Mouse (Mus musculus): ENCODE data around the gene Olfr1357. TPM values are rescaled to one million over a fixed set of nuclear protein-coding genes. Genes with fewer than 3 reads are reported as not detected.
"Not testable (repeated sequence)": the region's sequence is repeated elsewhere in the genome, so short reads cannot be mapped to it uniquely, and the experiment has no call there.

The Olfr1357 gene
- total RNA-seq (2021), result not detected
- long read RNA-seq, result 0 reads

DNA sequence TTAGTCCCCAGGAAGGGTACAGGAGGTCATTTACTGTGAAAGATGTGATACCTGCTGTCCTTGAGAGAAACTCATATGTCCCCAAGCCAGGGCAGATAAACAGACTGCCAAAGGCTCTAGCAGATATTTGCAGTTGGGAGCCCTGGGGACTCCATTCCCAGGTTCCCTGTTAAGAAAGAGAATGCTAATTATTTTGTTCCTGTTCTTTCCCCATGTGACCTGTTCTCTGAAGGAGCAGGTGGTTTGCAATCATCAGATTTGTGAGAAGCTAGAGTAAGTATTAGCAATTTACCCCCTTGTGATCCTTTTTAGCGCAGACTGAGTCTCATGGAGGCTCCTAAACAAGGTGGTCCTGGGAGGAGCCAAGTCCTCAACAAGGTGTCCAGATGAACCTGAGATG, at the start of gene Olfr1357:
Gene Olfr1357, minus strand, starts transcription at position 101 of the 400 bp plus-strand sequence.
- DNase-seq (ENCODE audit: low spot score in 2 of 2), result no peak

DNA sequence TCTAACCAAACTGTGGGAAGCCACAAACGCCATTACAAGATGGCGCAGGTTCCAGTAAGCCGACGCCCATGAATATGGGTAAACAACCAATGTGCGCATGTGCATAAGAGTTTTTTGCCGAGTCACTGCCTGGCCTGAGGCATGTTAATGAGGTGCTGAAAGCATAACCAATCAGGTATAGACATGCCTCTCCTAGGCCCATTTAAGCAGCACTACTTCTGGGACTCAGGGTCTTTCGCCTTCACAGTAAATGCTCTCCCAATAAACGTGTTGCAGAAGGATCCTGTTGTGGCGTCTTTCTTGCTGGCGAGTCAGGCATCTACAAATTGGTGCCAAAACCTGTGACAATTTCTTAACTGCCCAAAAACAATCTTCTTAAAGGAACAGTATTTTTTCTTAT, 48.8 kb upstream of the Olfr1357 start:
- DNase-seq (ENCODE audit: low spot score in 2 of 2), result not testable (repeated sequence)

DNA sequence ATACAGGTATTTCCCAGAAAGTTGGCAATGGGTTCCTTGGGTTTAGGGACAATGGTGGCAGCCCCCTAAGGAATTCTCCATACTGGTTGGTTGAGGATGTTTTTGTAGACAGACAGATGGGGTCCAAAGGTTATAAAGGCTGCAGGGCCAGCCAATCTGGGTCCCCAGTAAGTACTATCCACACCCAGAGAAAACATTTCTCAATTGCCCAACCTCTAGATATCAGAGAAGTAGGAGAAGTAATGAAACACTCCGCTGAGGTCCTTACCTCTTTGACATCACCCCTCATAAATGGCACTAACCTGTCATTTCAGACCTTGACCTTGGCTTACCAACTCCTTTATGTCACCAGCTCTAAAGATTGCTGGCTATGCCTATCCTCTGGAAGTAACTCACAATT, 46.7 kb upstream of the Olfr1357 start:
- no peak for DNase-seq (ENCODE audit: low spot score in 2 of 2)

DNA sequence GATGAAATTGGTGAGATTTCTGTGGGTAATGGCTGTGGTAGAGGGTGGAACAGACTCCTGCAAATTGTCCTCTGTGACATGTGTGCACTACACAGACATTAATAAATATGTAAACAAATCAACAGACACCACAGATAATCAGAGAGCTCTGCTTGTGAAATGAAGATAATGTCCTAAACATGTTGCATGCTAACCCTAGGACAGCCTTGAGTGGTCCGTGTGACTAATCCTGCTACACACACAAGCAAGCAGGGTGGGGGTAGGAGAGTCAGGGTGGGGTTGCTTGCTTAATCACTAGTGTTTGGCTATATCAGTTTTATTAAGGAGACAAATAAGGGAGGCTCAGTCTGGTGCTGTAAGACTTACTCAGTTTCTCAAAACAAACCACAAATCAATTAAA, 43.3 kb upstream of the Olfr1357 start:
- DNase-seq (ENCODE audit: low spot score in 2 of 2), result no peak

DNA sequence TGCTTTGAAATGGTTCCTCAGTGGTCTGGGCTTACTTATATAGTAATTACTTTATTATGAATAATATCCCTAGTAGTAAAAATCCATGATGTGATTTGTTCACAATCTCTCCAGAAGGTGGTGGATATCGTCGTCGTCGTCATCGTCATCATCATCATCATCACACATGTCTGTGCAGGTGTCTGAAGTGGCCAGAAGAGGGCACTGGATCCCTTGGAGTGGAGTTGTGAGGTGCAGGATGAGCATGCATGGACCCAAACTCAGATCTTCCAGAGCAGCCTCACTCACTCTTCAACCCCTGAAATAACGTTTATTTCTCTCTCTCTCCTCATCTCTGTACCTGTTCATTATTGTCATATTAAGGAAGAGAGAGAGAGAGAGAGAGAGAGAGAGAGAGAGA, 14.4 kb upstream of the Olfr1357 start:
- DNase-seq (ENCODE audit: low spot score in 2 of 2), result peak; percentile 11 to 54

DNA sequence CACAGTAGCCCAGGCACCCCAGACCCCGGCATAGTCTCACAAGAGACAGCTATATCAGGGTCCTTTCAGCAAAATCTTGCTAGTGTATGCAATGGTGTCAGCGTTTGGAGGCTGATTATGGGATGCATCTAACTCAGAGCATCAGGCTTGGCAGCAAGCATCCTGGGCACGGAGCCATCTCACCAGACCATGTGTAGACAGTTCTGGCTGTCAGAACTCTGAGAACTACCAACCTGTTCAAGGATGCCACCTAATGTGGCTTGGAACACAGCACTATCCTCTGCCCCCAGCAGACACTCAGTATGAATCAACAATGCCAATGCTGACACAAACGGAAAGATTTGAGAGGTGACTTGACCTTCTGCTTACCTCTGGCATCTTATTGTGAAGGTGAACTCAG, 12.3 kb upstream of the Olfr1357 start:
- DNase-seq (ENCODE audit: low spot score in 2 of 2), result peak; percentile 38 to 73

DNA sequence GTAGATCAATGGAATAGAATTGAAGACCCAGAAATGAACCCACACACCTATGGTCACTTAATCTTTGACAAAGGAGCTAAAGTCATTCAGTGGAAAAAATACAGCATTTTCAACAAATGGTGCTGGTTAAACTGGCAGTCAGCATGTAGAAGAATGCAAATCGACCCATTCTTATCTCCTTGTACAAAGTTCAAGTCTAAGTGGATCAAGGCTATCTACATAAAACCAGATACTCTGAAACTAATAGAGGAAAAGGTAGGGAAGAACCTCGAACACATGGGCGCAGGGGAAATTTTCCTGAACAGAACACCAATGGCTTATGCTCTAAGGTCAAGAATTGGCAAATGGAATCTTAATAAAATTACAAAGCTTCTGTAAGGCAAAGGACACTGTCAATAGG, 5.3 kb upstream of the Olfr1357 start:
- not testable (repeated sequence) for DNase-seq (ENCODE audit: low spot score in 2 of 2)

DNA sequence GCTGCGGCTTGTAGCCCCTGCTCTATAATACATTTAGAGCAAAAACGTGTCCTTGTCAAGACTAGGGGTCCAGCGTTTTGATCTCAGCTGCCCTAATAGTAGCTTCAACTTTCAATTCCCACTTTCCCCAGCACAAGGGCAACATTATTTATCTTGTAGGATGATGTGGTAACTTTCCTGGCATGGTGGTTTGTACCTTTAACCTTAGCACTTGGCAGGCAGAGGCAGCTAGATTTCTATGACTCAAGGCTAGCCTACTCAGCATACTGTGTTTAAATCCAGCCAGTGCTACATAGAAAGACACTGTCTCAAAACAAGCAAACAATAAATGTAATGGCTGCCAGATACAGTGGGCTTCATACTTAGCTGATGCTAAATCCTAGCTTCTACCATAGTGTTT, 10.3 kb downstream of the Olfr1357 start:
- DNase-seq (ENCODE audit: low spot score in 2 of 2), result no peak

DNA sequence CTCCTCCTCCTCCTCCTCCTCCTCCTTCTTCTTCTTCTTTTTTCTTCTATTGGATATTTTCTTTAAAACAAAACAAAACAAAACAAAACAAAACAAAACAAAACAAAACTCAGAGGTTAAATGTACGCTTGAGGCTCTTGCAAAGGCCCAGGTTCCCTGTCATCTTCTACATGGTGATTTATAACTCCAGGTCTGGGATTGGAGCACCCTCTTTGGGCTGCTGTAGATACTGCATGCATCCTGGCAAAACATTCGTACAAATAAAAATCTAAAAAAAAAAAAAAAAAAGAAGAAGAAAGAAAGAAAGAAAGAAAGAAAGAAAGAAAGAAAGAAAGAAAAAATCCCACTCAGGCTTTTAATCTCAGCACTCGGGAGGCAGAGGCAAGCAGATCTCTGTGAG, 12.8 kb downstream of the Olfr1357 start:
- DNase-seq (ENCODE audit: low spot score in 2 of 2), result peak in 1 of 2 experiments; percentile 64

DNA sequence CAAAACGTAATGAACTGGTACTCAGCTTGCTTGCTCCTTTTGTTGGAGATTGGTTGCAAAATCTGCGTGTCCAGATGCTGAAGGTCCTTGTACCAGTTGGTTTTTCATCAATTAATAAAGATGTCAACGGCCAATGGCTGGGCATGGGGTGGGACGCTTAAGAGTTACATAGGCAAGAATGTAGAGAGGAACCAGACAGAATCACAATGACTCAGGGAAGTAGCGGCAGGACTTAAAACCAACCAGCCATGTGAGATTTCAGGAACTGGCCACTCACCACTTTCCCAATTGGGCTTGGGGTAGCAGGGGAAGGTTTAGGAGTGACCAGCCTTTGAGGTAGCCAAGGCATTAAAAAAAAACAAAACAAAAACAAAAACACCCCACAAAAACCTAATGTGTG, 18.0 kb downstream of the Olfr1357 start:
- no peak for DNase-seq (ENCODE audit: low spot score in 2 of 2)

DNA sequence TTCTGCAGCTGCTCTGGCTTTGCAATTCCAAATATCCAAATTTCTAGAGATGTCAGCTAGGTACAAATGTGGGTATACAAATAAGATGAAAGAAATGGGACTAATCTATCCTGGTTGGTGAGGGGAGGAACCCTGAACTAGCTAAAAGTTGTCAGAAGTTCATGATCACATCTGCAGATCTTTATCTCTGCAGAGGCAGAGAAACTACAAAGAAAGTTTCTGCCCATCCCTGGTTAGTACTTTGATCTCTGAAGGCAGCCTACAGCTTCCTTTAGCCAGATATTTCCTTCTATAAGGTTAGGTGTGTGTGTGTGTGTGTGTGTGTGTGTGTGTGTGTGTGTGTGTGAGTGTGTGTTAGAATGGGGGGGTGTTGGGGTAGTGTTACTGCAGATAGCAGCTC, 23.3 kb downstream of the Olfr1357 start:
- DNase-seq (ENCODE audit: low spot score in 2 of 2), result no peak

DNA sequence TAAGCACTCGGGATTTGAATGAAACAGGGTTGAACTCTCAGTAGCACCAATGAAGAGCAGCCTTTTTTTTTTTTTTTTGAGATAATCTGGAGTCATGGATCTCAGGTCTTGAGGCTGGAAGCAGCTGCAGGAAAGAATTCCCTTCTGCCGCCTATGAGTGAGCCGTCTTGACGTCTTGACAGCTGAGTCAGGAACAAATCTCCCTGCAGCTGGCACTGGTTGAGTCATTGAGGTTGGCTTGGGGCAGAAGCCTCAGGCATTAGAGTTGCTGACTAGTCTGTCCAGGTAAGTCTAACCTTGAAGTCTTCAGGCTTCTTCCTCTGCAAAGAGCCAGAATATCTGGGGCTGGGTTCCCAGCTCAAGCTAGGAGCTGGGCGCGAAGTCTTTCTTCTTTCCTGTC, 23.7 kb downstream of the Olfr1357 start:
- DNase-seq (ENCODE audit: low spot score in 2 of 2), result no peak

DNA sequence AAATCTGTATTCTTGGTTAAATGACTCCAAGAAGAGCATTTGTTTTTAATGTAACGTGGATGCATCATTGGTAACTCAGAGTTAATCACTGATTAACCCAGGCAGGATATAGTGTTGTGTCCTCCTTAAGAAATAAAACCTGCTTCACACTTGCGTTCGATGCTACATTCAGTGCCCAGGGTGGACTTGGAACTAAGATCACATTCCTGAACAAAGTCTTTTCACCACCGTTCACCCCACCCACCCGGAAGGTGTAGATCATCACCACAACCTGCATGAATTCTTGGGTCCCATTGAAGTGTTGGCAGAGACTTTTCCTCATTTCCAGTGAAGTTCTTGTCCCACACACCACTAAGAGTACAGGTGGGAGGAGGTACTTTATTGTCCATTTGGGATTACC, 24.1 kb downstream of the Olfr1357 start:
- DNase-seq (ENCODE audit: low spot score in 2 of 2), result no peak

DNA sequence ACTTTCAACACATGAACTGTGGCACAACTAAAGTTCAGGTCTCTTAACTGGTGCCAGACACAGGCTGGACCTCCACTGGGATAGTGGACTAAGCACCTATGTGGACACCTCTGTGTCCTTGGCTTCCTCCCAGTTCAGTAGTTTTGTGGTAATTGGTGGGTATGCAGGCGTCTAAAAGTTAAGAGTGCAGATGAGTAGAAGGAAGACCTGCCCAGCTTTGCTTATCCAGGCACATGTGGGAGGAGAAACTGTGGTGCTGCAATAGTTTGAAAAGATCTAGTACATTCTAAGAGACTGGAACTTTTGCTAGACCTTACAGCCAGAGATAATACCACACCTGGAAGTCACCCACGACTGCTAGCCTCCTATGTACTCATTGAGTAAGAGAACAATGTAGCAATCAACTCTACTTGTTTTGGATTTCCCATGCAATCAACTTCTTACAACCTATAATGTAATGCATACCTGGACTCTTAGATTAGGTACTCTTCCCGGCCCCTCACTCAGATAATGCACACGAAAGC, 25.0 kb downstream of the Olfr1357 start:
- DNase-seq (ENCODE audit: low spot score in 2 of 2), result no peak

DNA sequence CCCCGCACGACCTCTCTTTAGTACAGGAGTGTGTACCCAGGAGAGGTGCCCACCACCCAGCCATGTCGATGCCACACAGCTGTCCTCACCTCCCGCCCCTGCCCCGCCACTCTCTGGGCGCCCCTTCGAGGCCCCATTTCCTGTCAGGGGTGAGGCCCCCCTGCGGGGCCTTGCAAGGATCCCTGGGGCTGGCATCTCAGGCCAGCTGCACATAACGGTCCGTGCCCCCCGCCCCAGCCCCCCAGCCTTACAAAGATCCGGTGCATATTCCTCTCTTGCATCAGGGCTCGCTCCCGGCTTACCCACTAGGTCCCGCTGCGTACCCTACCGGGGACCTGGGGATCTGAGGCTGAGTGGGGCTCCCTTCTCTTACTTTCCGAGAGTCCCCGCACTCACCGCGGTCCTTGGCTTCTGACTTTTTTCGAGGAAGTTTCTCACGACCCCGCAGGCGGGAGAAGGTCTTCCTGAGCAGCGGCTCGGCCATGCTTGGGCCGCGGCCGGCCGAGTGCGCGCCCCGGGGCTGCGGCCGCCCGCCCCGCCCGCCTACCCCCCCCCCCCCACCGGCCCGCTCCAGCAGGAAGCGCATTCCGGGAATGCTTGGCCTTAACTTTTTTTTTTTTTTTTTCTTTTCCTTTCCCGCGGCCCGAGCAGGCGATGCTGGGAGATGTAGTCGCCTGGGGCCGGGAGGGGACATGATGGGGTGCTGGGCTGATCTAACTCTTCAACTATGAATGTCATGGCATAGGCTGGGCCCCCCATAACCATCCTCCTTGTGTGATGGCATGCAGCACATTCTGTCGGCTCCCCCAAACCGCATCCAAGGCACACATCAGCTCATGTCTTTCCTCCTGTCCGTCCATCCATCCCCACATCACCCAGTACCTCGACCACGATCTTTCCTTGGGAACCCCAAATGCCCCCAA, 26.2 kb downstream of the Olfr1357 start, which contains the start of gene Syde1:
Gene Syde1, minus strand, starts transcription at position 559 of the 923 bp plus-strand sequence.
- no peak for DNase-seq (ENCODE audit: low spot score in 2 of 2)

DNA sequence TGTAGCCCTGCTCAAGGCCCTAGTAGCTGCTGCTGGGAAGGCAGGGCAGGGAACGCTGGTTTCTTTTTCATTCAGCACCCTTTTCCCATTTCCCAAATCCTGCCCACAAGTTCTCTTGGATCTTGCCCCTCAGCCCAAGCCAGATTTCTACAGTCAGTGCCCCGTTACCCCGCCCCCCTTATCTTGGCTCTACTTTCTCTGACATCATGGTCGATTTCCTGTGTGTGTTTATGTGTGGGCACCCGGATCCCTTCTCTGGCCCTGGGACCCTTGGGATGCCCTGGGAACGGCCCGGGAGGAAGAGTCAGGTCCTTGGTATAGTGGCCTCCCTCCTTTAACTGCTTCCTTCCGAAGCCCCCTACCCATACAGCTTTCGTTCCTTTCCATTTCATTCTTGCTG, 27.1 kb downstream of the Olfr1357 start:
- no peak for DNase-seq (ENCODE audit: low spot score in 2 of 2)

DNA sequence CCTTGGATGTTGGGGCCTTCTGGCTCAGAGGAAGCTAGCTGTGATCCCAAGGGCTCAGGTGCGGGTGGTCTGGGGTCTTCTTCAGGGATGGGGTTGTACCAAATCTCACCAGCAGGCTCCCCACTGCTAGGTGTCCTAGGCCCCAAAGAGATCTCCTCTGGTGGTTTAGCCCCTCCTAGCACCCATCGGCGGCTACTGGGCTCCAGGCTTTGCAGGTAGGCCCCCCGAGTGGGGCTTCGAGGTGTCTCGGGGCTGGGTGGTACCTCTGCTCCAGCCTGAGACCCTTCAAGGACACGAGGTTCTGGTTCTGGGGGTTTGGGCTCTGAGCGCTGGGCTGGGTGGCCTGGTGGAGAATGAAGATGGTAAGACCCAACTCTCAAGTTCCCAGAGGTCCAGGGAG, 28.0 kb downstream of the Olfr1357 start:
- DNase-seq (ENCODE audit: low spot score in 2 of 2), result no peak

DNA sequence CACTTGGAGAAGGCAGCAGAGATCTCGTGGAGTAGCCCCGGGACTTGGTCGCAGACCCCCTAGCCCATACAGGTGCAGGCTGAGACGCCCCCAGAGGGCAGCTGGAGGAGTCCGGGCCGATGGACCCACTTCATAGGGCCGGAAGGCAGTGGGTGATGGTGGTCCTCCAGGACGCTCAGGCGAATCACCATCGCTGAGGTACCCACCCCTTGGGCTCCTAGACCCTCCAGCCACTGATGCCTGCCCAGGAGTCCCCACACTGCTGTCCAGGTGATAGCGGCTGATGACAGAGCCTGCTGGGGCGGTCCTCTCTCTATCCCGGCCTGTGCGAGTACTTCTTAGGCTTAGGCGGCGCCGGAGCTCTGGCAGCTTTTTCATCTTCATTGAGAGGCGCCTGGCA, 28.6 kb downstream of the Olfr1357 start:
- DNase-seq (ENCODE audit: low spot score in 2 of 2), result no peak

DNA sequence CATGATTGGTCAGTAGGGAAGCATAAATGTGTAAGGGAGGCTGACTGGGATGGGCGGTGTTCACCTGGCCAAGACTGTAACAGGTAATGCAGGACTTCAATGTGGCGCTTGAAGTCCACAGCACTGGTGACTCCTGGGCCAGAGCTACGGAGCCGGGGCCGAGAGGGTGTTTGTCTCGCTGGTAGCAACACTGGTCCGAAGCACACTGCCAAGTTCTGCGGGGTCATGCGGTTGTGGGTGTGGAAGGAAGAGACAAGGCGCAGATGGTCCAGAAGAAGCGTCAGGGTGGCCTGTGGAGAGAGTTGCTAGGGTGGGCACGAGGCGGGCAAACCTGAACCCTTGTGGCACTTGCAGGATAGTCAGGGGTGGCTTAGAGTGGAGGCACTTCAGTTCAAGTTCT, 31.8 kb downstream of the Olfr1357 start:
- no peak for DNase-seq (ENCODE audit: low spot score in 2 of 2)

DNA sequence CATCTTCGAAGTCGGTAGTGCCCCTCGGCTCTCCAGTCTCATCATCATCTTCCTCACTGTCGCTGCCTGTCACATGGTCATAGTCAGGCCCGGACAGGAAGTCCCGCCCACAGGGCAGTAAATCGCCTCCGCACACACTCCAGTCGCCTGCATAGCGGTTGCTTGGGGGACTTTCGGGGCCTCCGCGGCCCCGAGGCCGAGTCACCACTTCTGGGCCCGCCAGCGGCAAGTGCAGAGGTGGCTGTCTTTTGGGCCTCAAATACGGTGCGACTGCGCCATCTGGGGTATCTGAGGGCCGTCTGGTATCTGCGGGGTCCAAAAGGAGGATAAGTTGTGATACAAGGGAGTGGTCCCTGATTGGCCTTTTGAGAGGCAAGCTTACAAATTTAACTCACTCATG, 32.3 kb downstream of the Olfr1357 start:
- DNase-seq (ENCODE audit: low spot score in 2 of 2), result no peak

DNA sequence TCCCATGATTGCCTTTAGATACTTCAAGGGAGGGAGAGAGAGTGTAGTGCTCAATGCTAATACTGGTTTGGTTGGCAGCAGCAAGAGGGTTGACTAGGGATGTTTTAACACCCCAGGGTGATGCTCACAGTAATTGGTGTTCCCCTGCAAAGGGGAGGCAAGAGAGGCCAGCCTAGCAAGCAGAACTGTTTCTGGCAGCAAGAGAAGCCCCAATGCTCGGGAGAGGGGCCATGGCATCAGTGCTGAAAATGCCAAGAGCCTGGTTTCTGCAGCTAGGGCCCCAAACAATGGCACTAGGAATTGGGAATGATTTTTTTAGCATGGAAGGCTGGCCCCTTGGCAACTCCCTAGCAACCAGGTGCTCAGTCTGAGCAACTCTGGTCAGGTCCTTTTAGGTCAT, 32.9 kb downstream of the Olfr1357 start:
- no peak for DNase-seq (ENCODE audit: low spot score in 2 of 2)

DNA sequence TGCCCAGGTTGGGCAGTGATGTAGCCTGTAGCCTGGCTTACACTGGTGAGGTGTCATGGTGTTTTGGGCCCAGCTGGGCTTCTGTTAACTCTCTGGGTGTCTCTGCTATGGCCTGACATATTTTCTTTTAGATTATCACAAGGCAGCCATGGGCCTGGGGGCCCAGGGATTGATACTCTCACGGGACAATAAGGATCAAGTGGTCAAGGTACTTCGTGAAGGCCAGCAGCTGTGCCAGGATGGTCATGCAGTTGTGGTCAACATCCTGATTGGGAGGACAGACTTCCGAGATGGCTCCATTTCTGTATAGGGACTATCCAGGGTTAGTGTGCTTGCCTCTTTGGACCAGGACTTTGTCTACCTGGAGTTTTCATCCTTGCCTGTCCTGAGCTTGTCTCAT, 33.9 kb downstream of the Olfr1357 start:
- no peak for DNase-seq (ENCODE audit: low spot score in 2 of 2)

DNA sequence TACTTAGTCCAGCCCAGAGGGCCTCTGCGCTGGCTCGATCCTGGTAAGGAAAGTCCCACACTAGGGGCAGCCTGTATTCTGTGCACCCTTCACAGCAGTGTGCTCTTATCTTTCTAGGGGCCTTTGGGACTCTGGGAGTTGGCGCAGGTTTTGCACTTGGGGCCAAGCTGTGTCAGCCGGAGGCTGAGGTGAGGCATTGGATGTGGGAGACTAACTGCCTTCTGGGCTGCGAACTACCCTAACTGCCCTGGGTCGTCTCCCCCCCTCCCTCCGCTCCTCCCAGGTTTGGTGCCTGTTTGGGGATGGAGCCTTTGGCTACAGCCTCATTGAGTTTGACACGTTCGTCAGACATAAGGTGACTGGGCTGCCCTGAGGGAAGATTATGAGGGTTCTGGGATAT, 34.5 kb downstream of the Olfr1357 start:
- no peak for DNase-seq (ENCODE audit: low spot score in 2 of 2)

Data from layer of hippocampus, adult 18-20 months (tissue).